Mouse (Mus musculus) heart, postnatal 0 days (tissue): ENCODE measurements around the gene Alpl. TPM values are rescaled to one million over a fixed set of nuclear protein-coding genes. Genes with fewer than 3 reads are reported as not detected.

Source experiments
- ATAC-seq: fragments of 200-750 bp; cut with Nextera tagmentation; 2 replicates; pipeline ENCODE4 v1.8.0; 2017; ENCODE audit warnings: low read depth, moderate number of reproducible peaks, moderate library complexity; ENCODE audit not compliant: insufficient read depth
- DNase-seq: peaks from one replicate; pipeline ENCODE4 v3.0.0-alpha.2; 2016; ENCODE audit warnings: low spot score
- H3K27ac ChIP-seq: fragments of 300-500 bp; sonication (generic); 2 replicates; pipeline ENCODE4 v1.5.1; 2014; ENCODE audit warnings: low read depth, mild to moderate bottlenecking
- H3K27me3 ChIP-seq: fragments of 300-500 bp; sonication (generic); 2 replicates; pipeline ENCODE4 v1.6.1; 2014; ENCODE audit warnings: low read length, mixed read lengths; ENCODE audit not compliant: control insufficient read depth, insufficient read depth
- H3K36me3 ChIP-seq: fragments of 300-500 bp; sonication (generic); replicated peaks from 2 replicates; pipeline ENCODE4 v1.6.1; 2014; ENCODE audit warnings: low read length, mixed read lengths; ENCODE audit not compliant: control insufficient read depth, insufficient read depth
- H3K4me1 ChIP-seq: fragments of 300-500 bp; sonication (generic); 2 replicates; pipeline ENCODE4 v1.6.1; 2014; ENCODE audit warnings: antibody characterized with exemption; ENCODE audit not compliant: control insufficient read depth, insufficient read depth
- H3K4me2 ChIP-seq: fragments of 300-500 bp; sonication (generic); 2 replicates; pipeline ENCODE4 v1.6.1; 2014; ENCODE audit warnings: low read depth, mild to moderate bottlenecking, low read length, moderate library complexity
- H3K4me3 ChIP-seq: fragments of 300-500 bp; sonication (generic); 2 replicates; pipeline ENCODE4 v1.5.1; 2014; ENCODE audit warnings: low read depth, low read length
- H3K9ac ChIP-seq: fragments of 300-500 bp; sonication (generic); replicated peaks from 2 replicates; pipeline ENCODE4 v1.6.1; 2014; ENCODE audit warnings: low read depth, low read length, mixed read lengths
- H3K9me3 ChIP-seq: fragments of 300-500 bp; sonication (generic); replicated peaks from 2 replicates; pipeline ENCODE4 v1.6.1; 2016; ENCODE audit warnings: low read length; ENCODE audit not compliant: control insufficient read depth
- CTCF ChIP-seq: IDR thresholded peaks from 2 replicates; pipeline ENCODE4 v1.5.1; 2016; ENCODE audit warnings: antibody characterized with exemption, control low read depth, low read depth
- EP300 ChIP-seq: IDR thresholded peaks from 2 replicates; pipeline ENCODE4 v1.6.1; 2016; ENCODE audit warnings: antibody characterized with exemption, low read depth
- WGBS: fragments of 180-500 bp; shearing (Covaris S2); extraction: QIAGEN DNeasy Blood & Tissue Kit; methylation state at CpG from one replicate; pipeline ENCODE4 v1.1.7; 2014; 5-methylcytosine and 5-hydroxymethylcytosine counted together
- polyA plus RNA-seq: library from polyadenylated mRNA; unstranded; fragments of >200 nt; fragmentation: Nextera tagmentation; extraction: Ambion mirVana; gene quantifications from 2 replicates; pipeline ENCODE4 v1.2.1, GENCODE M21; 2015
- total RNA-seq: library from RNA; depleted of rRNA; stranded (reverse); fragments of >200 nt; gene quantifications from 2 replicates; pipeline ENCODE4 v1.2.3, GENCODE M21; 2014; ENCODE audit warnings: low replicate concordance

Alpl gene
- total and polyA plus RNA-seq, 2 experiments from 2014 or later, result 2.3 to 2.4 TPM

DNA sequence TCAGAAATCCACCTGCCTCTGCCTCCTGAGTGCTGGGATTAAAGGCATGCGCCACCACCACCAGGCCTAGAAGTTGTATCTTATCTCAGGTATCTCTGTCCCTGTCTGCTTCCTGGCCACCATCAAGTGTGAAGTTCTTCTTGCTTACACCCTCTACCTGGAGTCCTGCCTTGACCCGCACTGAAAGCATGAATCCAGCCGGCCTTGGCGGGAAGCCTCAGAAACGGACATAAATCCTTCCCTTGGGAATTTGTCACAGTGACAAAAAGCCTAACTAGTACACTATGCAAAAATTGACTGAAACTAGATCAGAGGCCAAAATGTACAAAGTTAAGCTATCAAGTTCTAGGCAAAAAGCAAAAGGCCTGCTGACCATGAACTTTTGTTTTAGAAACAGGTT is 26.4 kb upstream of the Alpl start:
- ATAC-seq, result no peak
- no peak overlapping the region for H3K27ac ChIP-seq
- no peak overlapping the region for H3K4me3 ChIP-seq
- H3K4me2 ChIP-seq, result no peak overlapping the region
- no peak for TF ChIP-seq CTCF
- no peak for TF ChIP-seq EP300
- no peak overlapping the region for H3K9ac ChIP-seq
- no peaks in the 10 kb centered on the region for H3K27me3 ChIP-seq
- H3K36me3 ChIP-seq, result no peaks in the 10 kb centered on the region
- no peaks in the 10 kb centered on the region for H3K4me1 ChIP-seq
- H3K9me3 ChIP-seq, result no peaks in the 10 kb centered on the region; the same call in 1 of the 2 replicates
- 84% methylated on average over 5 of the region's 5 CpGs for WGBS
- no peak for DNase-seq

DNA sequence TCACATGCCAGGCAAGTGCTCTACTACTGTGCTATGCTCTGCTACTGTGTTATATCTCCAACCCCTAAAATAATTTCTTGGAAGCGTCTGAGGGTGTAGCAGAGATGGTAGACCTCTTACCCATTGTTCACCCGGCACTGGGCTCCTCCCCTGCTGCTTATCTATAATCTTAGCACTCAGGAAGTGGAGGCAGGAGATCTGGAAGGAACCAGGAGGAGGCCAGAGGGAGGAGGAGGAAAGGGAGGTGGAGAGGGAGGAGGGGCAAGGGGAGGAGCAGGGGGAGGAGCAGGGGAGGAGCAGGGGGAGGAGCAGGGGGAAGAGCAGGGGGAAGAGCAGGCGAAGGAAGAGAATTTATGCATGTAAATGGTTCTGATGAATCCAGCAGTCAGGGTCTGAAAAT is 24.5 kb upstream of the Alpl start:
- no peak for TF ChIP-seq CTCF
- TF ChIP-seq EP300, result no peak
- no peak overlapping the region for H3K4me2 ChIP-seq
- H3K36me3 ChIP-seq, result no peaks in the 10 kb centered on the region
- ATAC-seq (no peak; the same call in 1 of the 2 replicates), DNase-seq (no peak)
- 30% methylated on average over 3 of the region's 3 CpGs for WGBS
- H3K27me3 ChIP-seq, result no peaks in the 10 kb centered on the region
- no peaks in the 10 kb centered on the region; the same call in 1 of the 2 replicates for H3K9me3 ChIP-seq
- no peaks in the 10 kb centered on the region for H3K4me1 ChIP-seq
- H3K4me3 ChIP-seq, result no peak overlapping the region
- no peak overlapping the region for H3K9ac ChIP-seq
- no peak overlapping the region for H3K27ac ChIP-seq

DNA sequence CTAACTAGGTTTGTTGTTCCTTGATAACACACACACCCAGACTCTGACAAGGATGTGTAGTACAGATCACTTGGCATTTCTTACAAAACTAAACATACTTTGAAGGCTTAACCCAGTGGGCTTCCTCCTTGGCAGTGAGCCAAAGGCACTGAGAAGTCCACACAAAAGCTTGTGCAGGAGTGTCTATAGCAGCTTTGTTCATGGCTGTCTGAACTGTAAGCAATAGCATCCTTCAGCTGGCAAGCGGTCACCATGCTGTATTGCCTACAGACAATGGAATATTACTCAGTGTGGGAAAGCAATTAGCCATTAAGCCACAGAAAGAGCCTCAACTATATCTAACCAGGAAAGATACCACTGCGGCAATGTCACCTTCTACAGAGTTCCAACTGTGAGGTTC is 23.3 kb upstream of the Alpl start:
- H3K27ac ChIP-seq, result no peak overlapping the region
- DNase-seq (no peak), ATAC-seq (no peak)
- H3K4me1 ChIP-seq, result no peaks in the 10 kb centered on the region
- 76% methylated on average over 2 of the region's 2 CpGs for WGBS
- H3K9me3 ChIP-seq, result no peaks in the 10 kb centered on the region; the same call in 1 of the 2 replicates
- H3K27me3 ChIP-seq, result no peaks in the 10 kb centered on the region
- no peak overlapping the region for H3K9ac ChIP-seq
- no peaks in the 10 kb centered on the region for H3K36me3 ChIP-seq
- no peak overlapping the region for H3K4me3 ChIP-seq
- H3K4me2 ChIP-seq, result no peak overlapping the region
- no peak for TF ChIP-seq EP300
- no peak for TF ChIP-seq CTCF

DNA sequence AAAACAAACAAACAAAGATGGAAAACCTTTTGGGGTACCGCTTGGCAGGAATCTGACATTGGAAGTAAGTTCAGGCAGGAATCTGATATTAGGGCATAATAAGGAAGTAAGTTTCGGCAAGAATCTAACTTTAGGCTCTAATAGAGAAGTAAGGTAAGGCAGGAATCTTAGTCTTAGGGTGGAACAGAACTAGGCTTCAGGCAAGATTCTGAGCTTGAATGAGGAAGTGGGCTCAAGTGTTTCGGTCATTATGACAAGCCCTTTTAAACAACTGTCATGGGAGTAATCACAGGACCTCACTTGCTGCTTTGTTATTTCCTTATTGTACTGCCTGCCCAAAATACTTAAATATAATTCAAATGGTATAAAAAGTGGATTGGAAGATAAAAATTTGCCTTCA is 22.2 kb upstream of the Alpl start:
- no peaks in the 10 kb centered on the region for H3K36me3 ChIP-seq
- H3K9ac ChIP-seq, result no peak overlapping the region
- TF ChIP-seq CTCF (no peak), EP300 (no peak)
- no peak overlapping the region for H3K4me3 ChIP-seq
- H3K4me1 ChIP-seq, result no peaks in the 10 kb centered on the region
- ATAC-seq, result no peak
- H3K27ac ChIP-seq, result no peak overlapping the region
- no peak overlapping the region for H3K4me2 ChIP-seq
- 77% methylated on average over 3 of the region's 3 CpGs for WGBS
- DNase-seq, result no peak
- no peaks in the 10 kb centered on the region; the same call in 1 of the 2 replicates for H3K9me3 ChIP-seq
- H3K27me3 ChIP-seq, result no peaks in the 10 kb centered on the region

- Histone ChIP-seq H3K9ac (no peak overlapping the region), H3K4me2 (no peak overlapping the region), H3K4me3 (no peak overlapping the region), H3K36me3 (no peaks in the 10 kb centered on the region), H3K27me3 (no peaks in the 10 kb centered on the region), H3K9me3 (no peaks in the 10 kb centered on the region; the same call in 1 of the 2 replicates), H3K27ac (no peak overlapping the region), H3K4me1 (no peaks in the 10 kb centered on the region)
- TF ChIP-seq CTCF (no peak), EP300 (no peak)
- WGBS, result 65% methylated on average over 7 of the region's 7 CpGs
- DNase-seq, result no peak
- ATAC-seq, result no peak
These were observed 20.0 kb upstream of the Alpl start for GRCm38 (mm10) chr4:137816216-137816615.

DNA sequence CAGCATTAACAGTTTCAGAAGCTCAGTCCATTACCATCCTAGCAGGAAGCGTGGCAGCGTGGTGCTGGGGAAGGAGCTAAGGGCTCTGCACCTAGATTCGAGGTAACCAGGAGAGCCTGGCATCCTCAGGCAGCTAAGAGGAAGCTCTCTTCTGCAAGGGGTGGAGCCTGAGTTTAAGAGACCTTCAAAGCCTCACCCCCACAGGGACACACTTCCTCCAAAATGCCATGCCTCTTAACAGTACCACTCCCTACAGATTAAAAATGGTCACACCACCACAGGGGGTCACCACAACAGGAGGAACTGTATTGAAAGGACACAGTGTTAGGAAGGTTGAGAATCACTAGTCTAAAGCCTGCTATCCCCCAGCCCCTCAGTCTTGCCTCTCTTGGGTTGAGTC is 19.3 kb upstream of the Alpl start:
- H3K9ac ChIP-seq, result no peak overlapping the region
- 76% methylated on average over 3 of the region's 3 CpGs for WGBS

More for the DNA sequence above, 19.3 kb upstream of the Alpl start:
- Histone ChIP-seq H3K27me3 (no peaks in the 10 kb centered on the region), H3K9me3 (no peaks in the 10 kb centered on the region; the same call in 1 of the 2 replicates), H3K4me2 (no peak overlapping the region), H3K27ac (no peak overlapping the region), H3K4me3 (no peak overlapping the region), H3K36me3 (no peaks in the 10 kb centered on the region), H3K4me1 (no peaks in the 10 kb centered on the region)
- TF ChIP-seq EP300 (no peak), CTCF (no peak)
- DNase-seq (no peak), ATAC-seq (no peak)
